8 mouse cellular contexts compared by ENCODE assay signal in genomic region chr14:24900501-24901179, GRCm38 (mm10).
DNase-seq lines count a peak whose midpoint lies in the region; ATAC-seq lines count a peak whose summit lies in the region.

No protein-coding gene starts in this region.

- no peaks in the 10 kb centered on the region for H3K27me3 ChIP-seq in forebrain, embryonic 14.5 days (replicated peaks; ENCODE audit: control insufficient read depth, insufficient read depth, low read length)
- no peaks in the 10 kb centered on the region for H3K27me3 ChIP-seq in intestine, embryonic 15.5 days (replicated peaks)
- no peaks in the 10 kb centered on the region for H3K27me3 ChIP-seq in neural tube, embryonic 11.5 days (ENCODE audit: control insufficient read depth, insufficient read depth, low read length)

- H3K36me3 ChIP-seq in forebrain, embryonic 14.5 days (ENCODE audit: control insufficient read depth, insufficient read depth, low read length): no peaks in the 10 kb centered on the region
- H3K36me3 ChIP-seq in intestine, embryonic 15.5 days: no peaks in the 10 kb centered on the region
- no peaks in the 10 kb centered on the region for H3K36me3 ChIP-seq in neural tube, embryonic 11.5 days (ENCODE audit: control insufficient read depth, insufficient read depth, low read length)

- H3K4me3 ChIP-seq in forebrain, embryonic 14.5 days (ENCODE audit: low read depth, low read length): no peak overlapping the region
- H3K4me3 ChIP-seq in intestine, embryonic 15.5 days (replicated peaks): no peak overlapping the region
- H3K4me3 ChIP-seq in neural tube, embryonic 11.5 days (ENCODE audit: low read depth, low read length): no peak overlapping the region

- WGBS in forebrain, embryonic 14.5 days: 47% methylated on average over 13 of the region's 13 CpGs
- 59% methylated on average over 13 of the region's 13 CpGs for WGBS in intestine, embryonic 15.5 days
- WGBS in neural tube, embryonic 11.5 days: 55% methylated on average over 13 of the region's 13 CpGs

- peak; percentile 46 for ATAC-seq in forebrain, embryonic 14.5 days
- peak; percentile 62 for ATAC-seq in intestine, embryonic 15.5 days
- ATAC-seq in neural tube, embryonic 11.5 days (ENCODE audit: insufficient read depth, low FRiP score, low TSS enrichment): no peak

- H3K4me1 ChIP-seq in forebrain, embryonic 14.5 days (ENCODE audit: control insufficient read depth, insufficient read depth, low read length): peaks cover 2% of the 10 kb centered on the region; the same call in 1 of the 2 replicates
- peaks cover 8% of the 10 kb centered on the region for H3K4me1 ChIP-seq in intestine, embryonic 15.5 days (replicated peaks)
- H3K4me1 ChIP-seq in neural tube, embryonic 11.5 days (ENCODE audit: control insufficient read depth, insufficient read depth, low read length): no peaks in the 10 kb centered on the region

- H3K9ac ChIP-seq in forebrain, embryonic 14.5 days (ENCODE audit: low read length): no peak overlapping the region
- H3K9ac ChIP-seq in intestine, embryonic 15.5 days: no peak overlapping the region
- no peak overlapping the region for H3K9ac ChIP-seq in neural tube, embryonic 11.5 days (ENCODE audit: low read length)

- H3K27ac ChIP-seq in forebrain, embryonic 14.5 days (ENCODE audit: low read depth, low read length): no peak overlapping the region; the same call in 1 of the 2 replicates
- peak overlapping the region; percentile 54 for H3K27ac ChIP-seq in intestine, embryonic 15.5 days
- no peak overlapping the region for H3K27ac ChIP-seq in neural tube, embryonic 11.5 days (ENCODE audit: low read depth, low read length)

- DNase-seq in left cerebral cortex, adult 18-20 months (ENCODE audit: low spot score in 2 of 2): peak; percentile 23 to 29
- DNase-seq in left cerebral cortex, adult 11 months (ENCODE audit: low spot score): no peak
- peak; percentile 72 for DNase-seq in forebrain, embryonic 14.5 days (ENCODE audit: low spot score)
- DNase-seq in neural tube, embryonic 11.5 days (ENCODE audit: low spot score): peak; percentile 64
- no peak for DNase-seq in adrenal gland, adult 2 months
- DNase-seq in spleen, adult 18-20 months: no peak
- no peak for DNase-seq in thymus, postnatal 14 days

- 0 out of 2 replicates have a peak, but pooled peaks cover 2% of the 10 kb centered on the region for H3K9me3 ChIP-seq in forebrain, embryonic 14.5 days (replicated peaks; ENCODE audit: control insufficient read depth, low read length)
- H3K9me3 ChIP-seq in intestine, embryonic 15.5 days: no peaks in the 10 kb centered on the region
- H3K9me3 ChIP-seq in neural tube, embryonic 11.5 days (ENCODE audit: control insufficient read depth, low read length): no peaks in the 10 kb centered on the region

- H3K4me2 ChIP-seq in forebrain, embryonic 14.5 days (ENCODE audit: low read length): no peak overlapping the region
- no peak overlapping the region for H3K4me2 ChIP-seq in intestine, embryonic 15.5 days (replicated peaks)
- no peak overlapping the region for H3K4me2 ChIP-seq in neural tube, embryonic 11.5 days (ENCODE audit: low read depth)

Comparison
In these comparisons a context has a peak if more than half of its experiments do, and no peak if none do; other contexts are left out.
1. DNase-seq: peak in left cerebral cortex, adult 18-20 months (2 of 2), forebrain, embryonic 14.5 days (single experiment) and neural tube, embryonic 11.5 days (single experiment); none in left cerebral cortex, adult 11 months (single experiment), adrenal gland, adult 2 months (single experiment), spleen, adult 18-20 months (0 of 2) and thymus, postnatal 14 days (single experiment).